Mouse (Mus musculus) small intestine, adult 2 months (tissue): ENCODE measurements around the gene Cnksr1.

Experiments
- CTCF ChIP-seq: fragments of 200-500 bp; IDR thresholded peaks from 2 replicates; pipeline ENCODE4 v1.5.1; 2012; ENCODE audit warnings: low read depth, mild to moderate bottlenecking, control low read depth, inconsistent platforms, low read length, moderate library complexity, mixed read lengths; ENCODE audit not compliant: insufficient replicate concordance, insufficient read length; ENCODE audit errors: extremely low read depth
- POLR2A ChIP-seq: fragments of 200-500 bp; IDR thresholded peaks from 2 replicates; pipeline ENCODE4 v1.6.1; 2012; ENCODE audit warnings: low read depth, mild to moderate bottlenecking, control low read depth, inconsistent platforms, low read length, moderate library complexity

GRCm38 (mm10) chr4:134246256-134246655, 8.1 kb upstream of the Cnksr1 start:
- TF ChIP-seq POLR2A (no peak), CTCF (no peak)
